In genomic region chr13:56747554-56747953, GRCm38 (mm10) we compare ENCODE assay signal across 17 mouse cellular contexts. TPM values are rescaled to one million over a fixed set of nuclear protein-coding genes. Genes with fewer than 3 reads are reported as not detected.
A peak's percentile ranks its signal among the peaks of the same experiment; 100 is the strongest.
DNase-seq lines count a peak whose midpoint lies in the region; ATAC-seq lines count a peak whose summit lies in the region.
"Had no signal": no experiment of that assay in that cellular context is flagged by ENCODE, and none has a peak within 500 bp of the region (broad histone marks: within the 10 kb centered on the region; RNA-seq: fewer than 3 reads in every experiment).

No protein-coding gene starts in this region.

- 84% methylated on average over 8 of the region's 8 CpGs for WGBS in forebrain, embryonic 11.5 days
- WGBS in forebrain, embryonic 16.5 days = 73% methylated on average over 8 of the region's 8 CpGs
- WGBS in lung, embryonic 16.5 days = 33% methylated on average over 8 of the region's 8 CpGs
- 82% methylated on average over 8 of the region's 8 CpGs for WGBS in midbrain, embryonic 14.5 days

- no peak for ATAC-seq in forebrain, embryonic 11.5 days (replicated peaks; ENCODE audit: low FRiP score)
- ATAC-seq in forebrain, embryonic 16.5 days = no peak
- peak; percentile 63 for ATAC-seq in lung, embryonic 16.5 days (ENCODE audit: low read depth)
- ATAC-seq in midbrain, embryonic 14.5 days (ENCODE audit: low FRiP score, low TSS enrichment) = no peak
- ATAC-seq: forebrain, embryonic 14.5 days had no signal

- peaks cover 16% of the 10 kb centered on the region for H3K27me3 ChIP-seq in forebrain, embryonic 11.5 days (ENCODE audit: control insufficient read depth, insufficient read depth, low read length)
- peaks cover 10% of the 10 kb centered on the region for H3K27me3 ChIP-seq in forebrain, embryonic 16.5 days (replicated peaks; ENCODE audit: control insufficient read depth, insufficient read depth, low read length)
- H3K27me3 ChIP-seq in lung, embryonic 16.5 days (ENCODE audit: control insufficient read depth, insufficient read depth, low read depth, low read length) = peaks cover 6% of the 10 kb centered on the region
- peaks cover 13% of the 10 kb centered on the region for H3K27me3 ChIP-seq in midbrain, embryonic 14.5 days (ENCODE audit: control insufficient read depth, insufficient read depth, low read length)

- intact Hi-C loops in heart, postnatal 14 days (cut with DNase I) = no loop called here
- intact Hi-C loops in left cerebral cortex, postnatal 36 days (cut with DNase I) = no loop called here

- no peak overlapping the region for H3K4me3 ChIP-seq in forebrain, embryonic 11.5 days (ENCODE audit: low read depth, low read length)
- no peak overlapping the region for H3K4me3 ChIP-seq in forebrain, embryonic 16.5 days (replicated peaks; ENCODE audit: low read length)
- H3K4me3 ChIP-seq in lung, embryonic 16.5 days (ENCODE audit: low read length) = peak overlapping the region; percentile 30
- no peak overlapping the region for H3K4me3 ChIP-seq in midbrain, embryonic 14.5 days (replicated peaks; ENCODE audit: low read depth, low read length)
- H3K4me3 ChIP-seq: embryonic facial prominence, embryonic 12.5 days; gastrocnemius, adult 2 months; hindbrain, embryonic 13.5 days; neural tube, embryonic 15.5 days had no signal

- H3K4me1 ChIP-seq in forebrain, embryonic 11.5 days (replicated peaks; ENCODE audit: control insufficient read depth, insufficient read depth, low read length) = peaks cover 2% of the 10 kb centered on the region; the same call in 1 of the 2 replicates
- H3K4me1 ChIP-seq in forebrain, embryonic 16.5 days (replicated peaks; ENCODE audit: control insufficient read depth, insufficient read depth, low read length) = peaks cover 3% of the 10 kb centered on the region
- peaks cover 31% of the 10 kb centered on the region for H3K4me1 ChIP-seq in lung, embryonic 16.5 days (replicated peaks; ENCODE audit: control insufficient read depth, insufficient read depth, low read length)
- H3K4me1 ChIP-seq in midbrain, embryonic 14.5 days (ENCODE audit: control insufficient read depth, insufficient read depth, low read length) = peaks cover 7% of the 10 kb centered on the region; the same call in 1 of the 2 replicates

- no peak overlapping the region for H3K27ac ChIP-seq in forebrain, embryonic 11.5 days (ENCODE audit: low read depth, low read length)
- H3K27ac ChIP-seq in forebrain, embryonic 16.5 days (ENCODE audit: low read length) = no peak overlapping the region
- H3K27ac ChIP-seq in lung, embryonic 16.5 days (ENCODE audit: low read length) = peak overlapping the region; percentile 91
- H3K27ac ChIP-seq in midbrain, embryonic 14.5 days (replicated peaks; ENCODE audit: low read depth, low read length) = no peak overlapping the region
- H3K27ac ChIP-seq: embryonic facial prominence, embryonic 12.5 days; gastrocnemius, adult 2 months; hindbrain, embryonic 13.5 days; macrophage; neural tube, embryonic 15.5 days had no signal

- H3K4me2 ChIP-seq in forebrain, embryonic 11.5 days (ENCODE audit: low read depth, low read length, severe bottlenecking) = no peak overlapping the region
- no peak overlapping the region for H3K4me2 ChIP-seq in forebrain, embryonic 16.5 days (ENCODE audit: low read length)
- peak overlapping the region; percentile 49 for H3K4me2 ChIP-seq in lung, embryonic 16.5 days (ENCODE audit: low read depth, low read length)
- no peak overlapping the region for H3K4me2 ChIP-seq in midbrain, embryonic 14.5 days (ENCODE audit: low read length)
- H3K4me2 ChIP-seq: embryonic facial prominence, embryonic 12.5 days; hindbrain, embryonic 13.5 days; neural tube, embryonic 15.5 days had no signal

- H3K36me3 ChIP-seq in forebrain, embryonic 11.5 days (ENCODE audit: control insufficient read depth, insufficient read depth, low read length) = no peaks in the 10 kb centered on the region
- H3K36me3 ChIP-seq in forebrain, embryonic 16.5 days (ENCODE audit: control insufficient read depth, insufficient read depth) = no peaks in the 10 kb centered on the region
- no peaks in the 10 kb centered on the region for H3K36me3 ChIP-seq in lung, embryonic 16.5 days (ENCODE audit: control insufficient read depth, insufficient read depth, low read length)
- H3K36me3 ChIP-seq in midbrain, embryonic 14.5 days (ENCODE audit: control insufficient read depth, insufficient read depth, low read length) = no peaks in the 10 kb centered on the region
- H3K36me3 ChIP-seq: hindbrain, embryonic 13.5 days; neural tube, embryonic 15.5 days had no signal

- H3K9me3 ChIP-seq in forebrain, embryonic 11.5 days (ENCODE audit: control insufficient read depth, low read length) = no peaks in the 10 kb centered on the region
- no peaks in the 10 kb centered on the region for H3K9me3 ChIP-seq in forebrain, embryonic 16.5 days (ENCODE audit: control insufficient read depth, low read length)
- no peaks in the 10 kb centered on the region for H3K9me3 ChIP-seq in lung, embryonic 16.5 days (ENCODE audit: control insufficient read depth, low read length)
- H3K9me3 ChIP-seq in midbrain, embryonic 14.5 days (ENCODE audit: control insufficient read depth, low read length) = no peaks in the 10 kb centered on the region
- H3K9me3 ChIP-seq: embryonic facial prominence, embryonic 12.5 days; hindbrain, embryonic 13.5 days; neural tube, embryonic 15.5 days had no signal

- no peak overlapping the region for H3K9ac ChIP-seq in forebrain, embryonic 11.5 days (ENCODE audit: low read length)
- H3K9ac ChIP-seq in forebrain, embryonic 16.5 days (replicated peaks; ENCODE audit: low read depth, low read length) = no peak overlapping the region
- peak overlapping the region; percentile 36; the same call in 1 of the 2 replicates for H3K9ac ChIP-seq in lung, embryonic 16.5 days (ENCODE audit: low read length)
- no peak overlapping the region for H3K9ac ChIP-seq in midbrain, embryonic 14.5 days (replicated peaks; ENCODE audit: low read length)
- H3K9ac ChIP-seq: embryonic facial prominence, embryonic 12.5 days; hindbrain, embryonic 13.5 days; neural tube, embryonic 15.5 days had no signal

- DNase-seq in forebrain, embryonic 11.5 days (ENCODE audit: low spot score) = peak; percentile 37
- peak; percentile 11 for DNase-seq in thymus, postnatal 0 days (ENCODE audit: low spot score)
- no peak for DNase-seq in thymus, postnatal 10 days (ENCODE audit: low spot score in 2 of 2)
- DNase-seq in midbrain, embryonic 14.5 days = no peak
- no peak for DNase-seq in heart, postnatal 14 days
- DNase-seq in left cerebral cortex, postnatal 36 days (ENCODE audit: low spot score in 2 of 2) = no peak
- DNase-seq: adrenal gland, adult 8-10 months; cerebellum, postnatal 10 days; gastrocnemius, adult 2 months had no signal

RNA-seq across cellular contexts. Expression of gene Gm45623, which starts 6.1 kb away (rescaled TPM):
- not detected in 2 replicates for polyA plus RNA-seq in forebrain, embryonic 11.5 days (2014; fragmentation: Nextera tagmentation; extraction: Ambion mirVana)
- 0.99 and 1.1 TPM in 2 replicates for polyA plus RNA-seq in forebrain, embryonic 16.5 days (2015; fragmentation: Nextera tagmentation; extraction: Ambion mirVana)
- 0.17 and 0.27 TPM in 2 replicates for polyA plus RNA-seq in thymus, postnatal 0 days (2015; fragmentation: Nextera tagmentation; extraction: Ambion mirVana)
- polyA plus RNA-seq in lung, embryonic 16.5 days (2015; fragmentation: Nextera tagmentation; extraction: Ambion mirVana) = 2.2 and 2.4 TPM in 2 replicates
- polyA plus RNA-seq in midbrain, embryonic 14.5 days (2014; fragmentation: Nextera tagmentation; extraction: Ambion mirVana) = 1.1 and 2.1 TPM in 2 replicates
- 1 to 10 TPM in 1 of 2 experiments, not detected in 1; 1.1 TPM for total RNA-seq in heart, postnatal 14 days (2021)
- 10 to 100 TPM; 13.0 to 16.7 TPM for total RNA-seq in left cerebral cortex, postnatal 36 days (2021)
- total RNA-seq: adrenal gland, adult 8-10 months; gastrocnemius, adult 2 months had no signal
- polyA plus RNA-seq: heart, embryonic 14.5 days; macrophage had no signal

RNA-seq across cellular contexts. Expression of gene Smad5, which starts 44.7 kb away (rescaled TPM):
- 49.7 and 51.8 TPM in 2 replicates for polyA plus RNA-seq in forebrain, embryonic 11.5 days (2014; fragmentation: Nextera tagmentation; extraction: Ambion mirVana)
- polyA plus RNA-seq in forebrain, embryonic 16.5 days (2015; fragmentation: Nextera tagmentation; extraction: Ambion mirVana) = 32.9 and 37.6 TPM in 2 replicates
- polyA plus RNA-seq in thymus, postnatal 0 days (2015; fragmentation: Nextera tagmentation; extraction: Ambion mirVana) = 13.1 and 13.7 TPM in 2 replicates
- polyA plus RNA-seq in lung, embryonic 16.5 days (2015; fragmentation: Nextera tagmentation; extraction: Ambion mirVana) = 33.5 and 34.8 TPM in 2 replicates
- 20.4 and 35.7 TPM in 2 replicates for polyA plus RNA-seq in midbrain, embryonic 14.5 days (2014; fragmentation: Nextera tagmentation; extraction: Ambion mirVana)
- 10 to 100 TPM; 38.7 to 40.2 TPM for total RNA-seq in heart, postnatal 14 days (2021)
- total RNA-seq in left cerebral cortex, postnatal 36 days (2021) = 10 to 100 TPM; 18.1 to 23.1 TPM

Comparison
In these comparisons a context has a peak if more than half of its experiments do, and no peak if none do; other contexts are left out.
1. DNase-seq: peak in forebrain, embryonic 11.5 days (single experiment) and thymus, postnatal 0 days (single experiment); none in thymus, postnatal 10 days (0 of 2), midbrain, embryonic 14.5 days (single experiment), heart, postnatal 14 days (0 of 2) and left cerebral cortex, postnatal 36 days (0 of 2).